In the genomic region with DNA sequence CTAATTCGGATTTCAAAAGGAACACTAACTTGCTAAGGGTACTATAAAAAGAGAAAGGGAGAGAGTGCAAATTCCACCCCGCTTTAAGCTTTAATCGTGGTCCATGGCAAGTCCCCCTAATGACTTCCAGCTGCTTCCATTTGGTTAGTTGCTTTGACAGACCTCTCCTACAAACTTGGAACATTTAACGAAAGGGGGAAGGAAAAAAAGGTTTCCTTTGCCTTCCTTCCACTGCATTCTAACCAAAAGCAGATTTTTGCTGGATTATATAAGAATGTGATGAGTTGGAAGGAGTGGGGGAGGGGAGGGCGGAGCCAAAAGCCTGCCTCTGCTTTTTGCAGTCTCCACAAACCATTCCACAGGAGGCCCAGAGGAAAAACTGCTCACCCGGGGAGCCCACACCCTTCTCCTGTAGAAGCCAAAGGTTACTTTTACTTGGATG, we compare ENCODE assay signal across 9 mouse cellular contexts. TPM values are rescaled to one million over a fixed set of nuclear protein-coding genes. Genes with fewer than 3 reads are reported as not detected.
DNase-seq lines count a peak whose midpoint lies in the region; ATAC-seq lines count a peak whose summit lies in the region.
"Had no signal": no experiment of that assay in that cellular context is flagged by ENCODE, and none has a peak within 500 bp of the region (broad histone marks: within the 10 kb centered on the region; RNA-seq: fewer than 3 reads in every experiment).

No protein-coding gene starts in this region.

- H3K4me3 ChIP-seq in heart, embryonic 11.5 days (ENCODE audit: low read depth, low read length): no peak overlapping the region
- no peak overlapping the region for H3K4me3 ChIP-seq in midbrain, embryonic 15.5 days

- 18% methylated on average over 6 of the region's 6 CpGs for WGBS in heart, embryonic 11.5 days (ENCODE audit: insufficient replicate concordance)
- WGBS in midbrain, embryonic 15.5 days: 46% methylated on average over 6 of the region's 6 CpGs

- no peaks in the 10 kb centered on the region for H3K9me3 ChIP-seq in heart, embryonic 11.5 days (replicated peaks; ENCODE audit: control insufficient read depth, low read length)
- H3K9me3 ChIP-seq in midbrain, embryonic 15.5 days: no peaks in the 10 kb centered on the region
- H3K9me3 ChIP-seq: G1E had no signal

- H3K27ac ChIP-seq in heart, embryonic 11.5 days (ENCODE audit: low read depth, low read length): peak overlapping the region; percentile 77
- H3K27ac ChIP-seq in midbrain, embryonic 15.5 days: no peak overlapping the region

- intact Hi-C loops in left cerebral cortex, postnatal 4 days (cut with DNase I): no loop called here

- no peaks in the 10 kb centered on the region for H3K36me3 ChIP-seq in heart, embryonic 11.5 days (ENCODE audit: control insufficient read depth, insufficient read depth, low read length)
- no peaks in the 10 kb centered on the region for H3K36me3 ChIP-seq in midbrain, embryonic 15.5 days (replicated peaks)
- H3K36me3 ChIP-seq: G1E had no signal

- H3K27me3 ChIP-seq in heart, embryonic 11.5 days (ENCODE audit: control insufficient read depth, insufficient read depth, low read length): no peaks in the 10 kb centered on the region
- H3K27me3 ChIP-seq in midbrain, embryonic 15.5 days (replicated peaks): no peaks in the 10 kb centered on the region

- no peak for ATAC-seq in heart, embryonic 11.5 days (replicated peaks; ENCODE audit: insufficient number of reproducible peaks, low FRiP score, low TSS enrichment)
- no peak for ATAC-seq in midbrain, embryonic 15.5 days (replicated peaks)

- peaks cover 15% of the 10 kb centered on the region; the same call in 1 of the 2 replicates for H3K4me1 ChIP-seq in heart, embryonic 11.5 days (ENCODE audit: control insufficient read depth, insufficient read depth, low read length)
- no peaks in the 10 kb centered on the region for H3K4me1 ChIP-seq in midbrain, embryonic 15.5 days

- no peak overlapping the region for H3K9ac ChIP-seq in heart, embryonic 11.5 days (ENCODE audit: low read depth, low read length)
- H3K9ac ChIP-seq in midbrain, embryonic 15.5 days: no peak overlapping the region

- peak; percentile 3 for DNase-seq in layer of hippocampus, adult 9-11 months
- DNase-seq in layer of hippocampus, adult 8-10 months (ENCODE audit: low spot score in 2 of 2): no peak
- DNase-seq in embryo, embryonic 10.5 days (ENCODE audit: low spot score): peak; percentile 86
- peak; percentile 6 for DNase-seq in left cerebral cortex, postnatal 4 days
- DNase-seq in ovary, postnatal 14 days (ENCODE audit: low spot score): peak; percentile 51
- no peak for DNase-seq in thymus, postnatal 36 days

- no peak overlapping the region for H3K4me2 ChIP-seq in heart, embryonic 11.5 days
- H3K4me2 ChIP-seq in midbrain, embryonic 15.5 days: no peak overlapping the region

RNA-seq across cellular contexts. Expression of gene Col1a2, which starts 47.0 kb away (rescaled TPM):
- 10 to 100 TPM; 10.6 to 13.6 (median 12.7) TPM for total RNA-seq in layer of hippocampus, adult 8-10 months (2022)
- polyA plus RNA-seq in heart, embryonic 11.5 days (2014; fragmentation: Nextera tagmentation; extraction: Ambion mirVana): 113 and 141 TPM in 2 replicates
- total RNA-seq in left cerebral cortex, postnatal 4 days (2021): 10 to 100 TPM; 67.5 to 70.6 TPM
- polyA plus RNA-seq in midbrain, embryonic 15.5 days (2015; fragmentation: Nextera tagmentation; extraction: Ambion mirVana): 89.0 and 101 TPM in 2 replicates
- polyA plus RNA-seq: G1E had no signal

Comparison
In these comparisons a context has a peak if more than half of its experiments do, and no peak if none do; other contexts are left out.
1. DNase-seq: peak in layer of hippocampus, adult 9-11 months (single experiment), embryo, embryonic 10.5 days (single experiment), left cerebral cortex, postnatal 4 days (single experiment) and ovary, postnatal 14 days (single experiment); none in layer of hippocampus, adult 8-10 months (0 of 2) and thymus, postnatal 36 days (0 of 2).
2. RNA of gene Col1a2, which starts 47.0 kb away (total RNA-seq): 67.5 to 70.6 TPM in left cerebral cortex, postnatal 4 days; 10.6 to 13.6 TPM in layer of hippocampus, adult 8-10 months; every median in the first group is over 4 times any median in the second.